Mouse (Mus musculus) bone marrow, adult 2 months (tissue): ENCODE data around the gene Vdac1.

Experiments
- CTCF ChIP-seq: fragments of 200-500 bp; IDR thresholded peaks from 2 replicates; pipeline ENCODE4 v1.5.1; 2011; ENCODE audit warnings: low read length, control low read depth; ENCODE audit not compliant: control insufficient read depth, insufficient read depth
- POLR2A ChIP-seq: fragments of 200-500 bp; IDR thresholded peaks from 2 replicates; pipeline ENCODE4 v1.6.1; 2011; ENCODE audit warnings: low read depth, mild to moderate bottlenecking, control low read depth, low read length, borderline replicate concordance; ENCODE audit not compliant: control insufficient read depth

GRCm38 (mm10) chr11:52373841-52374240, 13.2 kb downstream of the Vdac1 start:
- TF ChIP-seq POLR2A (no peak), CTCF (no peak)
